9 mouse cellular contexts compared by ENCODE assay signal in genomic region chr5:143656708-143657245, GRCm38 (mm10). TPM values are rescaled to one million over a fixed set of nuclear protein-coding genes. Genes with fewer than 3 reads are reported as not detected.
DNase-seq lines count a peak whose midpoint lies in the region; ATAC-seq and TF ChIP-seq lines count a peak whose summit lies in the region.
"Had no signal": no experiment of that assay in that cellular context is flagged by ENCODE, and none has a peak within 500 bp of the region (broad histone marks: within the 10 kb centered on the region; RNA-seq: fewer than 3 reads in every experiment).

No protein-coding gene starts in this region.

- WGBS in heart, adult 2 months: 47% methylated on average over 2 of the region's 2 CpGs
- 23% methylated on average over 2 of the region's 2 CpGs for WGBS in lung, postnatal 0 days
- WGBS in heart, embryonic 16.5 days: 28% methylated on average over 2 of the region's 2 CpGs
- 37% methylated on average over 2 of the region's 2 CpGs for WGBS in stomach, embryonic 14.5 days

- peak overlapping the region; percentile 78 for H3K27ac ChIP-seq in heart, adult 2 months
- H3K27ac ChIP-seq in lung, postnatal 0 days (ENCODE audit: low read length): peak overlapping the region; percentile 72
- peak overlapping the region; percentile 81 for H3K27ac ChIP-seq in heart, embryonic 16.5 days (ENCODE audit: low read length)
- peak overlapping the region; percentile 87; the same call in 1 of the 2 replicates for H3K27ac ChIP-seq in stomach, embryonic 14.5 days (ENCODE audit: low read length)

- H3K4me3 ChIP-seq in heart, adult 2 months: no peak overlapping the region
- no peak overlapping the region for H3K4me3 ChIP-seq in lung, postnatal 0 days (ENCODE audit: low read depth, low read length)
- no peak overlapping the region for H3K4me3 ChIP-seq in heart, embryonic 16.5 days (ENCODE audit: low read length)
- no peak overlapping the region for H3K4me3 ChIP-seq in stomach, embryonic 14.5 days (ENCODE audit: low read depth, low read length)

- no peak for TF ChIP-seq POLR2A in heart, adult 2 months (IDR thresholded peaks at IDR 0.05; ENCODE audit: insufficient read depth, low read depth, low read length)

- ATAC-seq in lung, postnatal 0 days: peak; percentile 59
- ATAC-seq in heart, embryonic 16.5 days (replicated peaks; ENCODE audit: extremely low read depth, insufficient read depth, low FRiP score): no peak
- ATAC-seq in stomach, embryonic 14.5 days (ENCODE audit: insufficient number of reproducible peaks, insufficient read depth, low FRiP score, low read depth): peak; percentile 24; the same call in 1 of the 2 replicates

- no peaks in the 10 kb centered on the region for H3K27me3 ChIP-seq in heart, adult 2 months (ENCODE audit: control insufficient read depth, insufficient read depth, low read length)
- H3K27me3 ChIP-seq in lung, postnatal 0 days (replicated peaks; ENCODE audit: insufficient read depth, low read length): no peaks in the 10 kb centered on the region
- no peaks in the 10 kb centered on the region for H3K27me3 ChIP-seq in heart, embryonic 16.5 days (ENCODE audit: control insufficient read depth, insufficient read depth, low read length)
- no peaks in the 10 kb centered on the region for H3K27me3 ChIP-seq in stomach, embryonic 14.5 days (ENCODE audit: control insufficient read depth, insufficient read depth, low read length)
- H3K27me3 ChIP-seq: CH12.LX had no signal

- H3K9ac ChIP-seq in heart, adult 2 months (ENCODE audit: low read depth, low read length): no peak overlapping the region
- H3K9ac ChIP-seq in lung, postnatal 0 days (replicated peaks; ENCODE audit: low read depth): no peak overlapping the region
- H3K9ac ChIP-seq in heart, embryonic 16.5 days (ENCODE audit: low read length): peak overlapping the region; percentile 27
- no peak overlapping the region for H3K9ac ChIP-seq in stomach, embryonic 14.5 days (replicated peaks; ENCODE audit: low read depth, low read length)

- TF ChIP-seq CTCF in heart, adult 2 months (IDR thresholded peaks at IDR 0.05): no peak
- no peak for TF ChIP-seq CTCF in lung, postnatal 0 days (IDR thresholded peaks at IDR 0.05)

- no peak for TF ChIP-seq EP300 in heart, adult 2 months (IDR thresholded peaks at IDR 0.05; ENCODE audit: insufficient read depth, low read depth, low read length)
- TF ChIP-seq EP300 in lung, postnatal 0 days (IDR thresholded peaks at IDR 0.05): no peak

- peaks cover 21% of the 10 kb centered on the region for H3K36me3 ChIP-seq in heart, adult 2 months (ENCODE audit: control insufficient read depth, insufficient read depth, low read length)
- H3K36me3 ChIP-seq in lung, postnatal 0 days (ENCODE audit: insufficient read depth, low read length): no peaks in the 10 kb centered on the region; the same call in 1 of the 2 replicates
- H3K36me3 ChIP-seq in heart, embryonic 16.5 days (ENCODE audit: control insufficient read depth, insufficient read depth): no peaks in the 10 kb centered on the region
- no peaks in the 10 kb centered on the region for H3K36me3 ChIP-seq in stomach, embryonic 14.5 days (ENCODE audit: control insufficient read depth, insufficient read depth, low read length)

- DNase-seq in heart, adult 2 months: no peak
- DNase-seq in heart, postnatal 10 days: no peak
- DNase-seq in lung, postnatal 0 days (ENCODE audit: low spot score): peak; percentile 66
- no peak for DNase-seq in lung, postnatal 36 days
- DNase-seq in T-cell, adult 2 months (ENCODE audit: low spot score): no peak
- DNase-seq in lung, postnatal 10 days: no peak

- H3K4me1 ChIP-seq in heart, adult 2 months (ENCODE audit: control insufficient read depth, insufficient read depth, low read length): peaks cover 44% of the 10 kb centered on the region
- H3K4me1 ChIP-seq in lung, postnatal 0 days (ENCODE audit: insufficient read depth, low read depth, low read length): peaks cover 51% of the 10 kb centered on the region
- H3K4me1 ChIP-seq in heart, embryonic 16.5 days (ENCODE audit: control insufficient read depth, insufficient read depth, low read length): peaks cover 57% of the 10 kb centered on the region
- H3K4me1 ChIP-seq in stomach, embryonic 14.5 days (ENCODE audit: control insufficient read depth, insufficient read depth, low read length): peaks cover 56% of the 10 kb centered on the region

- intact Hi-C loops in heart, adult 2 months (cut with DNase I): no loop called here
- intact Hi-C loops in heart, postnatal 10 days (cut with DNase I): loop anchor here (2.0 kb wide), 1 partner anchor 34 kb away; the partner anchor contains the start of gene Cyth3

- H3K4me2 ChIP-seq in lung, postnatal 0 days (replicated peaks; ENCODE audit: low read depth, low read length): no peak overlapping the region
- peak overlapping the region; percentile 1; the same call in 1 of the 2 replicates for H3K4me2 ChIP-seq in heart, embryonic 16.5 days (ENCODE audit: low read depth, low read length)
- no peak overlapping the region for H3K4me2 ChIP-seq in stomach, embryonic 14.5 days (replicated peaks; ENCODE audit: low read depth, low read length)

- H3K79me2 ChIP-seq in heart, adult 2 months (replicated peaks; ENCODE audit: control insufficient read depth, insufficient read depth, low read length): peaks cover 11% of the 10 kb centered on the region

- H3K9me3 ChIP-seq in lung, postnatal 0 days (ENCODE audit: low read length): no peaks in the 10 kb centered on the region
- no peaks in the 10 kb centered on the region for H3K9me3 ChIP-seq in heart, embryonic 16.5 days (replicated peaks; ENCODE audit: control insufficient read depth, low read length)
- H3K9me3 ChIP-seq in stomach, embryonic 14.5 days (ENCODE audit: control insufficient read depth, low read depth, low read length): no peaks in the 10 kb centered on the region

RNA-seq across cellular contexts. Expression of gene Cyth3, which starts 34.5 kb away (rescaled TPM):
- total RNA-seq in heart, adult 2 months (2021): 10 to 100 TPM; 26.1 to 44.6 TPM
- polyA plus RNA-seq in heart, adult 2 months (2012; rRNA removed): 25.1 and 39.2 TPM in 2 replicates
- total RNA-seq in heart, postnatal 10 days (2021): 100 to 1,000 TPM in 1 of 2 experiments, 10 to 100 TPM in 1; 87.2 to 125 TPM
- polyA plus RNA-seq in lung, postnatal 0 days (2015; fragmentation: Nextera tagmentation; extraction: Ambion mirVana): 87.3 and 96.6 TPM in 2 replicates
- polyA plus RNA-seq in heart, embryonic 16.5 days (2015; fragmentation: Nextera tagmentation; extraction: Ambion mirVana): 59.2 and 59.4 TPM in 2 replicates
- polyA plus RNA-seq in stomach, embryonic 14.5 days (2014; fragmentation: Nextera tagmentation; extraction: Ambion mirVana): 50.9 and 52.6 TPM in 2 replicates
